Mouse (Mus musculus): ENCODE results near the gene Cgn. TPM values are rescaled to one million over a fixed set of nuclear protein-coding genes. Genes with fewer than 3 reads are reported as not detected.
A peak's percentile ranks its signal among the peaks of the same experiment; 100 is the strongest.

Cgn gene
- polyA plus RNA-seq, 1 experiment from 2014 or later = 14.3 TPM

GRCm38 (mm10) chr3:94814063-94814462 is 27.8 kb upstream of the Cgn start:
- H3K9me3 ChIP-seq = no peaks in the 10 kb centered on the region
- WGBS = 83% methylated on average over 4 of the region's 4 CpGs
- H3K4me2 ChIP-seq = no peak overlapping the region
- no peak overlapping the region for H3K4me3 ChIP-seq
- no peak for ATAC-seq (ENCODE audit: low FRiP score, low read depth)
- no peaks in the 10 kb centered on the region for H3K4me1 ChIP-seq (replicated peaks)
- H3K36me3 ChIP-seq = no peaks in the 10 kb centered on the region
- no peak overlapping the region for H3K27ac ChIP-seq (replicated peaks)
- no peak overlapping the region for H3K9ac ChIP-seq
- H3K27me3 ChIP-seq = no peaks in the 10 kb centered on the region

- H3K4me1 ChIP-seq (replicated peaks) = no peaks in the 10 kb centered on the region
- H3K4me2 ChIP-seq = no peak overlapping the region
- H3K27ac ChIP-seq (replicated peaks) = no peak overlapping the region
- H3K9ac ChIP-seq = no peak overlapping the region
- ATAC-seq (ENCODE audit: low FRiP score, low read depth) = no peak
- H3K4me3 ChIP-seq = no peak overlapping the region
- no peaks in the 10 kb centered on the region for H3K36me3 ChIP-seq
- WGBS = 90% methylated on average over 3 of the region's 3 CpGs
- no peaks in the 10 kb centered on the region for H3K27me3 ChIP-seq
- no peaks in the 10 kb centered on the region for H3K9me3 ChIP-seq
These were observed 27.4 kb upstream of the Cgn start for GRCm38 (mm10) chr3:94813651-94814050.

DNA sequence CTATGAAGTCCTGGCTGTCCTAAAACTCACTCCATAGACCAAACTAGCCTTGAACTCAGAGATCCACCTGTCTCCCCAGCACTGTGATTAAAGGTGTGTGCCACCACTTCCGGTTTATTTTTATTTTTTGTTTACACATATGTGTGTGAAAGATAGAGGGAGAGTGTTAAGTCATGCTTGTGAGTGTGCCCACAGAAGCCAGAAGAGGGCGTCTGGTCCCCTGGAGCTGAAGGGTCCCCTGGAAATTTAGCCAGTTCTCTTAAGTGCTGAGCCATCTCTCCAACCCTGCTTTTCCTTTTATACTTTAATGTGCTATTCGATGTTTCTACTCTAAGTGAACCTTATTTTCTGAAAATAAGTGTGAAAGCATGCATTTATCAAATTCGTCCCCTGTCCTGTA is 25.3 kb upstream of the Cgn start:
- no peak overlapping the region for H3K27ac ChIP-seq (replicated peaks)
- H3K9ac ChIP-seq = no peak overlapping the region
- no peaks in the 10 kb centered on the region for H3K9me3 ChIP-seq
- 18% methylated on average over 4 of the region's 4 CpGs for WGBS
- H3K4me3 ChIP-seq = no peak overlapping the region
- no peaks in the 10 kb centered on the region for H3K36me3 ChIP-seq
- H3K4me2 ChIP-seq = 0 out of 2 replicates have a peak overlapping the region, but pooled peaks have one; percentile 20
- no peaks in the 10 kb centered on the region for H3K27me3 ChIP-seq
- ATAC-seq (ENCODE audit: low FRiP score, low read depth) = no peak
- H3K4me1 ChIP-seq (replicated peaks) = no peaks in the 10 kb centered on the region

- no peaks in the 10 kb centered on the region for H3K36me3 ChIP-seq
- H3K27me3 ChIP-seq = no peaks in the 10 kb centered on the region
- H3K9me3 ChIP-seq = no peaks in the 10 kb centered on the region
- H3K4me1 ChIP-seq (replicated peaks) = peaks cover 6% of the 10 kb centered on the region; the same call in 1 of the 2 replicates
- H3K9ac ChIP-seq = no peak overlapping the region
- H3K27ac ChIP-seq (replicated peaks) = no peak overlapping the region
- WGBS = 91% methylated on average over 1 of the region's 1 CpGs
- ATAC-seq (ENCODE audit: low FRiP score, low read depth) = no peak
- no peak overlapping the region for H3K4me3 ChIP-seq
- H3K4me2 ChIP-seq = no peak overlapping the region
These were observed 22.0 kb upstream of the Cgn start for GRCm38 (mm10) chr3:94808296-94808695.

GRCm38 (mm10) chr3:94804976-94805375 is 18.7 kb upstream of the Cgn start:
- 85% methylated on average over 4 of the region's 4 CpGs for WGBS
- no peak for ATAC-seq (ENCODE audit: low FRiP score, low read depth)
- H3K9ac ChIP-seq = no peak overlapping the region
- no peaks in the 10 kb centered on the region for H3K9me3 ChIP-seq
- no peak overlapping the region for H3K27ac ChIP-seq (replicated peaks)
- peaks cover 6% of the 10 kb centered on the region; the same call in 1 of the 2 replicates for H3K4me1 ChIP-seq (replicated peaks)
- no peak overlapping the region for H3K4me3 ChIP-seq
- no peaks in the 10 kb centered on the region for H3K36me3 ChIP-seq
- no peak overlapping the region for H3K4me2 ChIP-seq
- H3K27me3 ChIP-seq = no peaks in the 10 kb centered on the region

DNA sequence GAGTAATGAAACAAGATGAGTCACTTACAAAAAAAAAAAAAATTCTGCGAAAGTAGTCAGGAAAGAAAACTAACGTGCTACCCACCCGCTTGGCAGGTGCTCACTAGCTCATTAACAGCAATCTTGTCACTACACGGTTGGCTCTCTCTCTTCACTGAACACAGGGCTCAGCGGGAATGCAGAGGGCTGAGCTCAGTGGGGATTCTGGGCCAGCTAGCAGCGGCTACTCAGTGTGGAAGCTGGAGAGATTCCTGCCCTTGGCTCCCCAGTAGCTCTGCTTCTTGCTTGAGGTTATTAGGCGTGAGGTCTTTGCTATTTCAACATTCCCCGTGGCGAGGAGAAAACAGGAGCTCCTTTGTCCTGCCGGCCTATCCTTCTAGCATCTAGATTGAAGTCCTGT is 17.9 kb upstream of the Cgn start:
- Histone ChIP-seq H3K9ac (no peak overlapping the region), H3K9me3 (no peaks in the 10 kb centered on the region), H3K27me3 (no peaks in the 10 kb centered on the region), H3K4me1 (replicated peaks) (peaks cover 6% of the 10 kb centered on the region; the same call in 1 of the 2 replicates), H3K36me3 (no peaks in the 10 kb centered on the region), H3K27ac (replicated peaks) (no peak overlapping the region), H3K4me3 (no peak overlapping the region), H3K4me2 (peak overlapping the region; percentile 29; the same call in 1 of the 2 replicates)
- WGBS = 6% methylated on average over 10 of the region's 10 CpGs
- no peak for ATAC-seq (ENCODE audit: low FRiP score, low read depth)

DNA sequence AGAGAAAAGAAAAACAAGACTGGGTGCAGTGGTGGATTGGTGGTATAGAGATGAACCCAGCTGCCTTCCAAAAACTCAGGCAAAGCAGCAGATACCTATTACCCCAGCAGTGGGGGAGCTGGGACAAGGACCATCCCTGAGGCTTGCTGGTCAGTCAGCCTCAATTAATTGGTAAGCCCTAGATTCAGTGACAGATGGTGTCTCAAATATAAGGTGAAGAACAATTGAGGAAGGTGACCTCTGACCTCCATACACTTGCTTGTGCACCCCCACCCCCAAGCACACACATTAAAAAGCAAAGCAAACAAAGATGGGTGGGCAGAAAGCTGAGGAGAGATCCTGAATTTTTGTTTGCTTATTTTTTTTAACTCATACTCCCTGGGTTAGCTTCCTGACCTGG is 9.9 kb upstream of the Cgn start:
- no peaks in the 10 kb centered on the region for H3K27me3 ChIP-seq
- H3K9me3 ChIP-seq = no peaks in the 10 kb centered on the region
- no peak overlapping the region for H3K27ac ChIP-seq (replicated peaks)
- no peaks in the 10 kb centered on the region for H3K4me1 ChIP-seq (replicated peaks)
- no peak overlapping the region for H3K9ac ChIP-seq
- ATAC-seq (ENCODE audit: low FRiP score, low read depth) = no peak
- no peak overlapping the region for H3K4me3 ChIP-seq
- H3K36me3 ChIP-seq = no peaks in the 10 kb centered on the region
- no peak overlapping the region for H3K4me2 ChIP-seq

GRCm38 (mm10) chr3:94795596-94796140 is 9.4 kb upstream of the Cgn start:
- 61% methylated on average over 7 of the region's 7 CpGs for WGBS
- no peaks in the 10 kb centered on the region for H3K9me3 ChIP-seq
- H3K27ac ChIP-seq (replicated peaks) = no peak overlapping the region
- no peak for ATAC-seq (ENCODE audit: low FRiP score, low read depth)
- H3K9ac ChIP-seq = no peak overlapping the region
- no peak overlapping the region for H3K4me3 ChIP-seq
- H3K27me3 ChIP-seq = no peaks in the 10 kb centered on the region
- H3K36me3 ChIP-seq = no peaks in the 10 kb centered on the region
- no peaks in the 10 kb centered on the region for H3K4me1 ChIP-seq (replicated peaks)
- no peak overlapping the region for H3K4me2 ChIP-seq

DNA sequence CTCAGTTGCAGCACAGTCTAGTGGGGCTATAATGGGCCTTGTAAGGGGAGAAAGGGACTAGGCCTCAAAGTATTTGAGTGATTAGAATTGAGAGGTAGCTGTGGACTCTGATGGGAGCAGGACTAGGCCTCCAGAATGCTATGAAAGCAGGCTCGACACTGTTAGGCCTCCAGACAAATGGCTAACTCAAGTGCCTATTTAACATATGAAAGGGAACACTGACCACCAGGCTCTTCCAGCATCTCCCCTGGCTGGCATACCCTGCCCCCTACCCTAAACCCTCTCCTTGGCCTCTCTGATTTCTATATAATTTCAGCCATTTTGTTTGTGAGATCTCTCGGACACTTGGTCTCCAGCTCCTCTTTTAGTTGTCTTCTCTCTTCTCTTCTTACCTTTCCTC is 8.1 kb upstream of the Cgn start:
- WGBS = 48% methylated on average over 2 of the region's 2 CpGs
- Histone ChIP-seq H3K4me3 (no peak overlapping the region), H3K36me3 (no peaks in the 10 kb centered on the region), H3K9ac (no peak overlapping the region), H3K27ac (replicated peaks) (no peak overlapping the region), H3K4me1 (replicated peaks) (no peaks in the 10 kb centered on the region), H3K9me3 (no peaks in the 10 kb centered on the region), H3K27me3 (no peaks in the 10 kb centered on the region), H3K4me2 (no peak overlapping the region)
- ATAC-seq (ENCODE audit: low FRiP score, low read depth) = no peak

DNA sequence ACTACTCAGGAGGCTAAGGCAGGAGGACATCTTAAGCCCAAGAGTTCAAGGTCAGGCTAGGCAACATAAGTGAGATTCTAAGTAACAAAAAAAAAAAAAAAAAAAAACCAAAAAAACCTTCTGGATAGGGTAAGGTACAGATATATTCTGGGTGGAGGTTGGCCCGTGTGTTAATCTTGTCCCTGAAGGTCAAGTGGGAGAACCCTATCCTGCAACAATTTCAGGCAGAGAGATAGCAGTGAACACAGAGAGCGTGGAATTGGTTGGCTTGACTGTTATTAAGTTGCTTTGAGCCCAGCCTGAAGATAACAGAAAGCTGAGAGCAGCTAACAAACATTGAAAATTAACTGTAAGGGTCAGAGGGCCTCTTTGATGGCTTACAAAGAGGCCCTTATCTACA is 7.4 kb upstream of the Cgn start:
- H3K4me2 ChIP-seq = no peak overlapping the region
- H3K4me3 ChIP-seq = no peak overlapping the region
- no peak for ATAC-seq (ENCODE audit: low FRiP score, low read depth)
- no peaks in the 10 kb centered on the region for H3K9me3 ChIP-seq
- no peaks in the 10 kb centered on the region for H3K27me3 ChIP-seq
- no peak overlapping the region for H3K27ac ChIP-seq (replicated peaks)
- H3K9ac ChIP-seq = no peak overlapping the region
- WGBS = 89% methylated on average over 2 of the region's 2 CpGs
- no peaks in the 10 kb centered on the region for H3K4me1 ChIP-seq (replicated peaks)
- no peaks in the 10 kb centered on the region for H3K36me3 ChIP-seq

DNA sequence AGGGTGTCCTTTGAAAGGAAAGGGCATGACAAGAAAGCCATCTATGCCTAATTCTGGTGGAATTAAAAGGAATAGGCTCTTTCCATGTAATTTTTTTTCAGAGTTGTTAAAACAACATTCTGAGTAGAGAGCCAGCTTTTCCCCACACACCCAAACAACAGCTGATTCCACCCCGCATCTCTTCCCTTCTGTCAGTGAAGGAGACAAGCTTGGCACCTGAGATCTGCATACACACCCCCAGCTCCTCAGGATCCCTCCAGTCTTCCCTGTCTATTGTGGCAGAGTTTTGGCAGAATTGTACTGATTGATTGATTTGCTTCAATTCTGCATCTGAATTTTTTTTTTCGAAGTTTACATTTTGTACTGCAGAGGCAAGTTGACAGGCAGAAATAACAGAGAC is 6.0 kb upstream of the Cgn start:
- no peak overlapping the region for H3K9ac ChIP-seq
- H3K9me3 ChIP-seq = no peaks in the 10 kb centered on the region
- H3K4me1 ChIP-seq (replicated peaks) = 0 out of 2 replicates have a peak, but pooled peaks cover 2% of the 10 kb centered on the region
- no peak overlapping the region for H3K4me3 ChIP-seq
- WGBS = 79% methylated on average over 2 of the region's 2 CpGs
- no peak overlapping the region for H3K27ac ChIP-seq (replicated peaks)
- H3K36me3 ChIP-seq = no peaks in the 10 kb centered on the region
- H3K27me3 ChIP-seq = no peaks in the 10 kb centered on the region
- H3K4me2 ChIP-seq = no peak overlapping the region
- ATAC-seq (ENCODE audit: low FRiP score, low read depth) = no peak

DNA sequence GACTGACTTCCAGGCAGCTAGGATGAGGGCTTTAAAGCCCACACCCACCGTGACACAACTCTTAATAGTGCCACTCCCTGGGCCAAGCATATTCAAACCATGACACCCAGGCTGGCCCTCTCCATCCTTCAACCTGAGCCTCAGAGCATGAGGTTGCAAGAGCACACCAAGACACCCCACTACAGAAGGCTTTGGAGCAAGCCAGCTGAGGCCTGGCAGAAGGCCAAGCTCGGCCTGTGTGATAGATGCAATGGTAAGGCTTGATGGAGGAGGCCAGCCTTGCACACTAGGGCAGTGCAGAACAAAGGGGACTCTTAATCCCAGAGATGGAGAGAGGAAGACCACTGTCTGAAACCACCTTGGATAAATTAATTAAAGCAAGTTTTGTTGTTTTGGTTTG is 3.2 kb upstream of the Cgn start:
- H3K27me3 ChIP-seq = no peaks in the 10 kb centered on the region
- H3K27ac ChIP-seq (replicated peaks) = no peak overlapping the region
- peaks cover 11% of the 10 kb centered on the region; the same call in 1 of the 2 replicates for H3K4me1 ChIP-seq (replicated peaks)
- no peaks in the 10 kb centered on the region for H3K36me3 ChIP-seq
- ATAC-seq (ENCODE audit: low FRiP score, low read depth) = no peak
- no peak overlapping the region for H3K9ac ChIP-seq
- H3K4me3 ChIP-seq = no peak overlapping the region
- WGBS = 82% methylated on average over 2 of the region's 2 CpGs
- no peaks in the 10 kb centered on the region for H3K9me3 ChIP-seq
- H3K4me2 ChIP-seq = no peak overlapping the region

DNA sequence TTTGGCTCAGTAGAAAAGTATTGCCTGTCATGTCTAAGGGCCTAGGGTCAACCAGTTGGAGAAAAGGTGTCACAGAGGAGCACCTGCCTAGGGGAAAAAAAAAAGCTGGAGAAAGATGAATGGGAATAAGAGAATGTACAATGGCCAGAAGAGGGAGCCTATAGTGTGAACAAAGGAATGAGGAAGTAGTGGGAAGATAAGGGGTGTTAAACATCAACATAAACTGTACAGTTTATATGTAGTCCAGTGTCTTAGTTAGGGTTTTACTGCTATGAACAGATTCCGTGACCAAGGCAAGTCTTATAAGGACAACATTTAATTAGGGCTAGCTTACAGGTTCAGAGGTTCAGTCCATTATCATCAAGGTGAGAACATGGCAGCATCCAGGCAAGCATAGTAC is 2.8 kb upstream of the Cgn start:
- no peak overlapping the region for H3K27ac ChIP-seq (replicated peaks)
- H3K4me2 ChIP-seq = no peak overlapping the region
- no peaks in the 10 kb centered on the region for H3K9me3 ChIP-seq
- no peak overlapping the region for H3K9ac ChIP-seq
- ATAC-seq (ENCODE audit: low FRiP score, low read depth) = no peak
- WGBS = 97% methylated on average over 1 of the region's 1 CpGs
- peaks cover 15% of the 10 kb centered on the region; the same call in 1 of the 2 replicates for H3K4me1 ChIP-seq (replicated peaks)
- H3K27me3 ChIP-seq = no peaks in the 10 kb centered on the region
- H3K36me3 ChIP-seq = no peaks in the 10 kb centered on the region
- H3K4me3 ChIP-seq = no peak overlapping the region

All from hindbrain, embryonic 15.5 days (tissue).